18 mouse cellular contexts compared by ENCODE assay signal in the genomic region with DNA sequence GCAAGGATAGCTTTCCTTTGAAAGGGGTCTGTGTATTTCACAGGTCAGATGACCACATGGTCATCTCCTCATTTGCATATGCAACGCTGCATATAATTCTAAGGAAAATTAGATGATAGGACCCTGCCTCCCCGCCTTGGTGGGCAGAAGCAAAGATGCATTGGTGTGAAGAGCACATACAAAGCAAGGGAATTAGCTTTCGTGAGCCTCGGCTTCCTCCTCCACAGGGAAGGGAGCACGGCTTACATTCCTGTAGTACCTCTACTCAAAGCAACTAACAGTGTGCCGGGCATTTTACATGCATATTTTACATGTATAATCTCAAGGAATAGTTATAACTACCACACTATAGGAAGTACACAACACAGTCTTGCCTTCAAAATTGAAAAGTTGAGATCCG.
"Had no signal": no experiment of that assay in that cellular context is flagged by ENCODE, and none has a peak within 500 bp of the region (broad histone marks: within the 10 kb centered on the region; RNA-seq: fewer than 3 reads in every experiment).

No protein-coding gene starts in this region.

- H3K36me3 ChIP-seq: midbrain, embryonic 10.5 days; midbrain, embryonic 13.5 days; neural tube, embryonic 13.5 days; neural tube, embryonic 15.5 days had no signal

- DNase-seq: lung, adult 18-20 months; lung, embryonic 14.5 days; lung, postnatal 10 days; lung, postnatal 4 days; retina, postnatal 1 day; right cerebral cortex, adult 18-20 months; right cerebral cortex, postnatal 25 days; right cerebral cortex, postnatal 4 days; spleen, adult 18-20 months; thymus, adult 18-20 months; thymus, postnatal 14 days; thymus, postnatal 36 days had no signal

- H3K9ac ChIP-seq: lung, embryonic 14.5 days; midbrain, embryonic 13.5 days; neural tube, embryonic 13.5 days; neural tube, embryonic 15.5 days had no signal

- H3K27me3 ChIP-seq: midbrain, embryonic 13.5 days; neural tube, embryonic 13.5 days; neural tube, embryonic 15.5 days had no signal

- H3K4me2 ChIP-seq: lung, embryonic 14.5 days; midbrain, embryonic 13.5 days; neural tube, embryonic 13.5 days; neural tube, embryonic 15.5 days had no signal

- ATAC-seq: midbrain, embryonic 13.5 days; midbrain, embryonic 16.5 days had no signal

- H3K9me3 ChIP-seq: midbrain, embryonic 10.5 days; midbrain, embryonic 13.5 days; neural tube, embryonic 13.5 days; neural tube, embryonic 15.5 days had no signal

- H3K4me3 ChIP-seq: midbrain, embryonic 10.5 days; midbrain, embryonic 13.5 days; myocyte; neural tube, embryonic 13.5 days; neural tube, embryonic 15.5 days had no signal

- H3K27ac ChIP-seq: midbrain, embryonic 10.5 days; midbrain, embryonic 13.5 days; neural tube, embryonic 13.5 days; neural tube, embryonic 15.5 days had no signal
